Mouse (Mus musculus) lung, adult 2 months (tissue): ENCODE measurements around the gene Folr1.

Source experiments
- CTCF ChIP-seq: fragments of 200-500 bp; IDR thresholded peaks from 2 replicates; pipeline ENCODE4 v1.5.1; 2011; ENCODE audit warnings: mild to moderate bottlenecking, low read length, control low read depth; ENCODE audit not compliant: insufficient read depth
- POLR2A ChIP-seq: fragments of 200-500 bp; IDR thresholded peaks from 2 replicates; pipeline ENCODE4 v1.6.1; 2011; ENCODE audit warnings: low read depth, mild to moderate bottlenecking, control low read depth, low read length, borderline replicate concordance; ENCODE audit errors: extremely low read depth

- TF ChIP-seq CTCF (no peak), POLR2A (peak; percentile 61; the same call in 1 of the 2 replicates)
These were observed 32.7 kb downstream of the Folr1 start, which contains the start of gene Inppl1 for GRCm38 (mm10) chr7:101837606-101838471.
